Comparison of ENCODE assay signal across 9 mouse cellular contexts in genomic region chr19:22554421-22554941, GRCm38 (mm10).
DNase-seq lines count a peak whose midpoint lies in the region; ATAC-seq lines count a peak whose summit lies in the region.
"Had no signal": no experiment of that assay in that cellular context is flagged by ENCODE, and none has a peak within 500 bp of the region (broad histone marks: within the 10 kb centered on the region; RNA-seq: fewer than 3 reads in every experiment).

No protein-coding gene starts in this region.

- under 1% methylated on average over 7 of the region's 7 CpGs for WGBS in forebrain, embryonic 13.5 days

- intact Hi-C loops in heart, postnatal 10 days (cut with DNase I), result no loop called here

- H3K9ac ChIP-seq in forebrain, embryonic 13.5 days, result no peak overlapping the region

- H3K9me3 ChIP-seq in forebrain, embryonic 13.5 days (replicated peaks), result no peaks in the 10 kb centered on the region

- H3K4me1 ChIP-seq in forebrain, embryonic 13.5 days, result peaks cover 18% of the 10 kb centered on the region

- peak overlapping the region; percentile 30 for H3K4me2 ChIP-seq in forebrain, embryonic 13.5 days

- no peak overlapping the region for H3K27ac ChIP-seq in forebrain, embryonic 13.5 days

- H3K4me3 ChIP-seq in forebrain, embryonic 13.5 days, result no peak overlapping the region
- H3K4me3 ChIP-seq: myocyte had no signal

- H3K36me3 ChIP-seq in forebrain, embryonic 13.5 days (ENCODE audit: poor library complexity, severe bottlenecking), result no peaks in the 10 kb centered on the region

- peak; percentile 54; the same call in 1 of the 2 replicates for ATAC-seq in forebrain, embryonic 13.5 days

- DNase-seq in adrenal gland, adult 2 months, result peak; percentile 16
- DNase-seq in adrenal gland, postnatal 4 days (ENCODE audit: low spot score in 2 of 2), result no peak
- peak; percentile 67 to 70 for DNase-seq in heart, postnatal 10 days
- DNase-seq in layer of hippocampus, adult 18-20 months (ENCODE audit: low spot score in 2 of 2), result peak; percentile 9 to 58
- peak; percentile 1 for DNase-seq in lung, postnatal 14 days
- peak; percentile 7 for DNase-seq in right cerebral cortex, postnatal 4 days
- DNase-seq in c-Kit-positive CD71-positive TER-119-positive erythroid progenitor cells, embryonic 14.5 days (ENCODE audit: low spot score), result no peak

- peaks cover 25% of the 10 kb centered on the region for H3K27me3 ChIP-seq in forebrain, embryonic 13.5 days

Comparison
In these comparisons a context has a peak if more than half of its experiments do, and no peak if none do; other contexts are left out.
1. DNase-seq: peak in adrenal gland, adult 2 months (single experiment), heart, postnatal 10 days (2 of 2), layer of hippocampus, adult 18-20 months (2 of 2), lung, postnatal 14 days (single experiment) and right cerebral cortex, postnatal 4 days (single experiment); none in adrenal gland, postnatal 4 days (0 of 2) and c-Kit-positive CD71-positive TER-119-positive erythroid progenitor cells, embryonic 14.5 days (single experiment).